Mouse (Mus musculus): Measurements from ENCODE around the gene Srsf6. TPM values are rescaled to one million over a fixed set of nuclear protein-coding genes. Genes with fewer than 3 reads are reported as not detected.

The Srsf6 gene
- polyA plus RNA-seq, 1 experiment, result 50.4 TPM

Other genes with a start within 250 kb of the Srsf6 start
- not detected in 2 replicates for gene L3mbtl1, start 11.9 kb downstream of the Srsf6 start, polyA plus RNA-seq (2012; ENCODE audit: insufficient read depth, insufficient read length, missing spikeins)
- not detected in 2 replicates for gene Sgk2, start 55.8 kb downstream of the Srsf6 start, polyA plus RNA-seq (2012; ENCODE audit: insufficient read depth, insufficient read length, missing spikeins)
- gene Ift52, start 85.8 kb downstream of the Srsf6 start, polyA plus RNA-seq (2012; ENCODE audit: insufficient read depth, insufficient read length, missing spikeins), result 23.2 and 25.6 TPM in 2 replicates
- 1.5 TPM in 1 of 2 replicates, not detected in the other for gene Mybl2, start 123.2 kb downstream of the Srsf6 start, polyA plus RNA-seq (2012; ENCODE audit: insufficient read depth, insufficient read length, missing spikeins)
- gene Gtsf1l, start 156.3 kb downstream of the Srsf6 start, polyA plus RNA-seq (2012; ENCODE audit: insufficient read depth, insufficient read length, missing spikeins), result not detected in 2 replicates